Mouse (Mus musculus) adipose tissue, adult 10 weeks (tissue): ENCODE results near the gene Dnah7b. TPM values are rescaled to one million over a fixed set of nuclear protein-coding genes. Genes with fewer than 3 reads are reported as not detected.

ENCODE experiments used
- polyA plus RNA-seq: library from polyadenylated mRNA; stranded (reverse); fragments of 350-450 nt; fragmentation: Illumina TruSeq; extraction: RNeasy Lipid Tissue Mini Kit (QIAGEN cat#74804); gene quantifications from one replicate; pipeline ENCODE4 v1.2.3, GENCODE M21; 2014; ENCODE audit warnings: low read depth, low replicate concordance

Gene Dnah7b
- 2.9 TPM for polyA plus RNA-seq

GRCm38 (mm10) chr1:46066015-46066414, at the start of gene Dnah7b:
Gene Dnah7b (plus strand): TSS chr1:46066315.

Other genes with a start within 250 kb of the Dnah7b start
- gene Gm5269, start 176.0 kb upstream of the Dnah7b start, polyA plus RNA-seq = not detected
- 11.0 TPM for gene Slc40a1, start 139.8 kb upstream of the Dnah7b start, polyA plus RNA-seq